Mouse (Mus musculus) ES-E14 (cell line): ENCODE measurements around the gene Adad2. TPM values are rescaled to one million over a fixed set of nuclear protein-coding genes. Genes with fewer than 3 reads are reported as not detected.

Source experiments
- DNase-seq: peaks from one replicate; pipeline ENCODE4 v3.0.0-alpha.2; 2013; ENCODE audit warnings: low read depth, low spot score
- H3K27ac ChIP-seq: 2 replicates; pipeline ENCODE4 v1.5.1; 2012; ENCODE audit warnings: low read depth, mild to moderate bottlenecking, low read length, moderate library complexity, mixed read lengths; ENCODE audit not compliant: poor library complexity, insufficient read depth, severe bottlenecking
- H3K36me3 ChIP-seq: 2 replicates; pipeline ENCODE4 v1.6.1; 2012; ENCODE audit warnings: mild to moderate bottlenecking, low read length, moderate library complexity, mixed read lengths; ENCODE audit not compliant: control insufficient read depth, poor library complexity, insufficient read depth, severe bottlenecking
- H3K4me1 ChIP-seq, 2 experiments: fragments of 150-350 bp in 1 of 2; sonication (generic) in 1 of 2; 2 replicates each; pipeline ENCODE4 v1.6.1; 2012; ENCODE audit warnings: low read length in 2 of 2, mild to moderate bottlenecking in 1 of 2, mixed read lengths in 1 of 2; ENCODE audit not compliant: control insufficient read depth in 2 of 2, insufficient read depth in 2 of 2, poor library complexity in 1 of 2
- H3K4me3 ChIP-seq, 2 experiments: fragments of 150-350 bp in 1 of 2; sonication (generic) in 1 of 2; 2 replicates each; pipeline ENCODE4 v1.5.1; 2012; ENCODE audit warnings: low read length in 2 of 2, low read depth in 1 of 2, mild to moderate bottlenecking in 1 of 2, mixed read lengths in 1 of 2; ENCODE audit not compliant: insufficient read depth in 1 of 2, poor library complexity in 1 of 2, severe bottlenecking in 1 of 2
- H3K9ac ChIP-seq: 2 replicates; pipeline ENCODE4 v1.6.1; 2012; ENCODE audit warnings: low read depth, mild to moderate bottlenecking, low read length, mixed read lengths; ENCODE audit not compliant: poor library complexity, insufficient read depth, severe bottlenecking
- H3K9me3 ChIP-seq: fragments of 150-350 bp; sonication (generic); 2 replicates; pipeline ENCODE4 v1.6.1; 2012; ENCODE audit warnings: low read depth, mild to moderate bottlenecking, low read length; ENCODE audit not compliant: control insufficient read depth, insufficient read depth
- CHD2 ChIP-seq: IDR thresholded peaks from 2 replicates; pipeline ENCODE4 v1.6.1; 2014; ENCODE audit warnings: mild to moderate bottlenecking, low read depth, low read length, inconsistent platforms
- HCFC1 ChIP-seq: IDR thresholded peaks from 2 replicates; pipeline ENCODE4 v1.6.1; 2012; ENCODE audit warnings: low read length, inconsistent platforms, borderline replicate concordance; ENCODE audit not compliant: insufficient read depth
- MAFK ChIP-seq: IDR thresholded peaks from 2 replicates; pipeline ENCODE4 v1.6.1; 2014; ENCODE audit warnings: mild to moderate bottlenecking, low read depth, low read length, inconsistent platforms; ENCODE audit not compliant: insufficient read depth
- ZC3H11A ChIP-seq: IDR thresholded peaks from 2 replicates; pipeline ENCODE4 v1.6.1; 2012; ENCODE audit warnings: low read depth, mild to moderate bottlenecking, inconsistent platforms, low read length, borderline replicate concordance
- ZNF384 ChIP-seq: IDR thresholded peaks from 2 replicates; pipeline ENCODE4 v1.6.1; 2012; ENCODE audit warnings: low read depth, low read length, inconsistent platforms
- in situ Hi-C, 2 experiments: fragments of 600-800 bp; cut with MboI; formaldehyde crosslinking; loops; one replicate each; pipeline ENCODE4 v1.15.1; 2025; ENCODE audit warnings: low sequenced_read_pairs in 2 of 2, inconsistent platforms in 1 of 2; ENCODE audit not compliant: unreplicated experiment in 2 of 2
- total RNA-seq: library from RNA; depleted of rRNA; stranded (reverse); fragments of 300-350 nt; gene quantifications from 2 replicates; pipeline ENCODE4 v1.2.3, GENCODE M21; 2012

The Adad2 gene
- total RNA-seq, 1 experiment: 6.8 TPM

GRCm38 (mm10) chr8:119620848-119621465, 8.4 kb downstream of the Adad2 start:
- in situ Hi-C loops: no loop called here
- H3K36me3 ChIP-seq: no peaks in the 10 kb centered on the region
- no peaks in the 10 kb centered on the region for H3K9me3 ChIP-seq
- H3K27ac ChIP-seq: no peak overlapping the region
- DNase-seq: no peak
- no peak overlapping the region for H3K9ac ChIP-seq
- H3K4me3 ChIP-seq: no peak overlapping the region
- no peak for TF ChIP-seq ZNF384
- TF ChIP-seq ZC3H11A: no peak
- TF ChIP-seq MAFK: no peak
- no peak for TF ChIP-seq HCFC1
- TF ChIP-seq CHD2: no peak
- H3K4me1 ChIP-seq: peaks cover 7 to 23% of the 10 kb centered on the region in 2 experiments; a peak in 3 of 4 replicates

- DNase-seq: peak; percentile 59
- Histone ChIP-seq H3K36me3 (no peaks in the 10 kb centered on the region), H3K9me3 (no peaks in the 10 kb centered on the region), H3K4me1 (peaks cover 10 to 28% of the 10 kb centered on the region in 2 experiments; a peak in 3 of 4 replicates), H3K9ac (no peak overlapping the region), H3K27ac (no peak overlapping the region), H3K4me3 (no peak overlapping the region)
- in situ Hi-C loops: no loop called here
- TF ChIP-seq HCFC1 (no peak), ZNF384 (no peak), ZC3H11A (no peak), MAFK (no peak), CHD2 (no peak)
These were observed 10.0 kb downstream of the Adad2 start for GRCm38 (mm10) chr8:119622555-119622954.

GRCm38 (mm10) chr8:119623061-119623460, 10.5 kb downstream of the Adad2 start:
- H3K9me3 ChIP-seq: no peaks in the 10 kb centered on the region
- H3K4me1 ChIP-seq: peaks cover 11 to 33% of the 10 kb centered on the region in 2 experiments; a peak in 3 of 4 replicates
- TF ChIP-seq MAFK (no peak), ZNF384 (no peak), HCFC1 (no peak), CHD2 (no peak), ZC3H11A (no peak)
- H3K36me3 ChIP-seq: no peaks in the 10 kb centered on the region
- no peak overlapping the region for H3K4me3 ChIP-seq
- no peak overlapping the region for H3K9ac ChIP-seq
- in situ Hi-C loops: no loop called here
- no peak overlapping the region for H3K27ac ChIP-seq
- no peak for DNase-seq

- in situ Hi-C loops: no loop called here
- no peak for DNase-seq
- H3K9me3 ChIP-seq: no peaks in the 10 kb centered on the region
These were observed 11.2 kb downstream of the Adad2 start for GRCm38 (mm10) chr8:119623744-119624143.

More at GRCm38 (mm10) chr8:119623744-119624143, 11.2 kb downstream of the Adad2 start:
- H3K27ac ChIP-seq: no peak overlapping the region
- peaks cover 11 to 32% of the 10 kb centered on the region in 2 experiments; a peak in 3 of 4 replicates for H3K4me1 ChIP-seq
- H3K4me3 ChIP-seq: no peak overlapping the region
- no peak for TF ChIP-seq ZC3H11A
- TF ChIP-seq ZNF384: no peak
- TF ChIP-seq HCFC1: no peak
- no peak for TF ChIP-seq MAFK
- no peak for TF ChIP-seq CHD2
- no peak overlapping the region for H3K9ac ChIP-seq
- no peaks in the 10 kb centered on the region for H3K36me3 ChIP-seq
